ENCODE assay signal across 8 mouse cellular contexts in the genomic region with DNA sequence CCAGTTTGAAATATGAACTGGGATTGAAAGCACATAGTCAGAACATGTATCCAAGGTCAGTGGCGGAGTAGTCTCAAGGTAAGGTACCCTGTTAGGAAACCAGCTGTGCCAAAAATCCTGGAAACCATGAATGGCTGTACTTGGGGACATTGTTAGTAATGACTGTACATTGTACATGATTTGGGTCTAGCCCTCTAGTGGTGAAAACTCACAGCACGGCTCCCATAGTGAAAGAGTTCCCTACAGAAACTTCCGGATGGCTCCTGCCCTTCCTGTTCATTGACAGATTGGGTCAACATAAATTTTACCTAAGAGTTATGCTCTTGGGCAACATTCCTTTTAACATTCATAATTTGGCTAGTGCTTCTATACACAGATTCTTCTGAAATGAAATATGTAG. TPM values are rescaled to one million over a fixed set of nuclear protein-coding genes. Genes with fewer than 3 reads are reported as not detected.
DNase-seq lines count a peak whose midpoint lies in the region; ATAC-seq lines count a peak whose summit lies in the region.

No protein-coding gene starts in this region.

- no peak overlapping the region for H3K27ac ChIP-seq in hindbrain, embryonic 14.5 days
- H3K27ac ChIP-seq in hindbrain, embryonic 12.5 days: no peak overlapping the region

- no peak overlapping the region for H3K4me3 ChIP-seq in hindbrain, embryonic 14.5 days (replicated peaks; ENCODE audit: low read length)
- H3K4me3 ChIP-seq in hindbrain, embryonic 12.5 days: no peak overlapping the region

- no peaks in the 10 kb centered on the region for H3K36me3 ChIP-seq in hindbrain, embryonic 14.5 days (replicated peaks; ENCODE audit: control insufficient read depth, insufficient read depth)
- H3K36me3 ChIP-seq in hindbrain, embryonic 12.5 days: no peaks in the 10 kb centered on the region

- no peak overlapping the region for H3K4me2 ChIP-seq in hindbrain, embryonic 14.5 days (replicated peaks)
- no peak overlapping the region for H3K4me2 ChIP-seq in hindbrain, embryonic 12.5 days (replicated peaks)

- WGBS in hindbrain, embryonic 14.5 days: 88% methylated on average over 3 of the region's 3 CpGs
- WGBS in hindbrain, embryonic 12.5 days: 82% methylated on average over 3 of the region's 3 CpGs

- DNase-seq in hindbrain, embryonic 14.5 days (ENCODE audit: low spot score): peak; percentile 58
- DNase-seq in right cerebral cortex, postnatal 10 days (ENCODE audit: low spot score in 2 of 2): peak; percentile 33 to 59
- DNase-seq in right cerebral cortex, adult 18-20 months: no peak
- peak; percentile 31 for DNase-seq in brain, adult 2 months (ENCODE audit: low read depth, low spot score)
- DNase-seq in cerebellum, adult 9-10 months: no peak
- DNase-seq in gastrocnemius, postnatal 25 days: no peak

- no peaks in the 10 kb centered on the region for H3K9me3 ChIP-seq in hindbrain, embryonic 14.5 days (ENCODE audit: control insufficient read depth, low read length)
- no peaks in the 10 kb centered on the region for H3K9me3 ChIP-seq in hindbrain, embryonic 12.5 days (replicated peaks)

- no peak overlapping the region for H3K9ac ChIP-seq in hindbrain, embryonic 14.5 days
- H3K9ac ChIP-seq in hindbrain, embryonic 12.5 days: no peak overlapping the region

- ATAC-seq in hindbrain, embryonic 14.5 days (ENCODE audit: low FRiP score): no peak
- no peak for ATAC-seq in hindbrain, embryonic 12.5 days (ENCODE audit: low FRiP score)
- ATAC-seq in megakaryocyte-erythroid progenitor cell, adult 5-6 weeks (replicated peaks; ENCODE audit: low FRiP score, low TSS enrichment, poor library complexity, severe bottlenecking): 0 out of 2 replicates have a peak, but pooled peaks have one; percentile 55

- no peaks in the 10 kb centered on the region for H3K4me1 ChIP-seq in hindbrain, embryonic 14.5 days (replicated peaks; ENCODE audit: control insufficient read depth, insufficient read depth, low read length)
- H3K4me1 ChIP-seq in hindbrain, embryonic 12.5 days: no peaks in the 10 kb centered on the region

- H3K27me3 ChIP-seq in hindbrain, embryonic 14.5 days (ENCODE audit: control insufficient read depth, insufficient read depth, low read length): no peaks in the 10 kb centered on the region
- H3K27me3 ChIP-seq in hindbrain, embryonic 12.5 days: no peaks in the 10 kb centered on the region

RNA-seq across cellular contexts. Expression of gene Polr2m, which starts 19.6 kb away (rescaled TPM):
- 279 and 312 TPM in 2 replicates for polyA plus RNA-seq in hindbrain, embryonic 14.5 days (2014; fragmentation: Nextera tagmentation; extraction: Ambion mirVana)
- polyA plus RNA-seq in hindbrain, embryonic 12.5 days (2016; fragmentation: Nextera tagmentation; extraction: Ambion mirVana): 416 and 427 TPM in 2 replicates
- total RNA-seq in megakaryocyte-erythroid progenitor cell, adult 5-6 weeks (2014; fragmentation: Nextera tagmentation): 104 and 114 TPM in 2 replicates
- total RNA-seq in megakaryocyte-erythroid progenitor cell, adult 5-6 weeks (2017): 142 and 160 TPM in 2 replicates
- 100 to 1,000 TPM; 204 to 213 TPM for total RNA-seq in gastrocnemius, postnatal 25 days (2021)

Comparison
In these comparisons a context has a peak if more than half of its experiments do, and no peak if none do; other contexts are left out.
1. DNase-seq: peak in hindbrain, embryonic 14.5 days (single experiment), right cerebral cortex, postnatal 10 days (2 of 2) and brain, adult 2 months (single experiment); none in right cerebral cortex, adult 18-20 months (single experiment), cerebellum, adult 9-10 months (single experiment) and gastrocnemius, postnatal 25 days (single experiment).